Mouse (Mus musculus) erythroblast, adult 5-6 weeks (primary cell): ENCODE measurements around the gene Llgl1. TPM values are rescaled to one million over a fixed set of nuclear protein-coding genes. Genes with fewer than 3 reads are reported as not detected.

Source experiments
- ATAC-seq: replicated peaks from 2 replicates; pipeline ENCODE4 v1.8.0; 2016; ENCODE audit warnings: moderate number of reproducible peaks, mild to moderate bottlenecking, moderate TSS enrichment, inconsistent platforms; ENCODE audit not compliant: poor library complexity, low FRiP score, severe bottlenecking
- total RNA-seq, 2 experiments: library from RNA; stranded (forward) in 1 of 2; stranded (reverse) in 1 of 2; fragments of 150-400 nt in 1 of 2; fragments of 200-764, 138-1000 nt in 1 of 2; gene quantifications; 2 replicates each; pipeline versions ENCODE4 v1.2.3 to v1.2.4; 2015 to 2017; ENCODE audit warnings: low replicate concordance in 2 of 2

Gene Llgl1
- total RNA-seq, 2 experiments from 2014 or later = 2.5 to 5.6 TPM

DNA sequence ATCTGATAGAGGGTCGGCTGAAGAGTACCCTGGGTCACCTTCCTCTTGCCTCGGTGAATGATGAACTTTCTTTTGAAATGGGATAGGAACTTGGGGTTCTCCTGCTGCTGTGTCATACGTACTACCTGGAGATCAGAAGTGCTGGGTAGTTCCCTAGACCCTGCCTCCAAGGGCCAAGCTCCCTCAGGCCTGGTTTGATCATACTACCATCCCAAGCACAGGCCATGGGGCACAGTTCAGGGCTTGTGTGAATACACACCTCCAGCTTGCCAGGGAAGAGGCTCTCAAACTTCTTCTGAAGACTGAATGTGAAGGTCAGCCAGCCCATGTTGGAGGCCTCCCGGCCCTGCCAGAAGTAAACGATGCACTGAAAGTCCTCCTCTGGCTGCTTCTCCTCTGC is 16.3 kb downstream of the Llgl1 start:
- no peak for ATAC-seq

DNA sequence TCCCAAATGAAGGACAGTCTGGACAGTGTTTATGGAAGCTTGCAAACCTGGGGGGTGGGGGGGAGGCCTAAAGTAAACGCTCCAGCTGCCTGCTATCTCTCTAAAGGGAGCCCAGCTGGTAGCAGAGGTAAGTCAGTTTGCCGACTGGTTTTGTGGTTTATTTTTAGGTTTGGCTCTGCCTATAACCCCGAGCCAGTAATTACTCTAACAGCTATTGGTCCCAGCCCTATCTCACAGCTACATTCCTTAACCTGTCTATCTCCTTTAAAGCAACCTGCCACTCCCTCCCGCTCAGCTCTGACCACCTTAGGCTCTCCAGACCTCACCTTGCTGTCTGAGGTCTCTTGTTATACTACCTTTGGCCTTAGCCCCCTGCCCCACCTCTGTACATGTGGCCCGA is 19.7 kb downstream of the Llgl1 start:
- no peak for ATAC-seq

DNA sequence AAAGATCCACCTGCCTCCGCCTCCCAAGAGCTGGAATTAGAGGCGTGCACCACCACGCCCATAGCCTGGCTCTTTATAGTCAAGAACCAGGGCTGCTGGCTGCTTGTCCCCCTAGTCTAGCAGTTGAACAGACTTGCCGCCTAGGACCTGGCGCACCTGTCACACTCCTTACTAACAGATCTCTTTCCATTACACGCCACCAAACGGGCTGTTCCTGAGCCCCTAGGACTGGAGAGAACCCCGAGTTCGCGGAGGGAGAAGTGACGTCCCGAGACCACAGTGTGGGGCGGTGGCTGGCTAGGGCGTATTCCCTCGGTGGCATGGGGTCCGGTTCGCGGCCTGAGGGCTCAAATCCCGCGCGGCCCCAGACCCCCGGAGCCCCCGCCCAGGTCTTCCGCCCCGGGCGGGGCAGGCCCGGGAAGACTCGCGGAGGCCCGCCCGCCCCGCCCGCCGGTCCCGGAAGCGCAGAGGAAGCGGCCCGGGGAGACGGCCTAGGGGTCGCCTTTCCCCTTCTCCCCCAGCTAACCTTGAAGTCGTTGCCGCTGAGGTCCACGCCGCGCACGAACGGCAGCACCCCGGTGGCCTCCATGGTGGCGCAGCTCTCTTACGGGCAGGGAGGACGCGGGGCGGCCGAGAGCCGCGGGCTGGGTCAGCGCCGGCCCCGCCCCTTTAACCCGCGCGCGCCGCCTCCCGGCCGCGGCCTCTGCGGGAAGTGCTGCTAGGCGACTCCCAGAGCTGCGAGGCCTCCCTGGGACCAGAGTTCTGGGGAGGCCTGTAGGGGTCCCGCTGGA is 27.3 kb downstream of the Llgl1 start, which contains the start of gene Flii:
Gene Flii (minus strand): TSS at position 663 of the 791 bp plus-strand sequence.
- peak; percentile 69 for ATAC-seq

DNA sequence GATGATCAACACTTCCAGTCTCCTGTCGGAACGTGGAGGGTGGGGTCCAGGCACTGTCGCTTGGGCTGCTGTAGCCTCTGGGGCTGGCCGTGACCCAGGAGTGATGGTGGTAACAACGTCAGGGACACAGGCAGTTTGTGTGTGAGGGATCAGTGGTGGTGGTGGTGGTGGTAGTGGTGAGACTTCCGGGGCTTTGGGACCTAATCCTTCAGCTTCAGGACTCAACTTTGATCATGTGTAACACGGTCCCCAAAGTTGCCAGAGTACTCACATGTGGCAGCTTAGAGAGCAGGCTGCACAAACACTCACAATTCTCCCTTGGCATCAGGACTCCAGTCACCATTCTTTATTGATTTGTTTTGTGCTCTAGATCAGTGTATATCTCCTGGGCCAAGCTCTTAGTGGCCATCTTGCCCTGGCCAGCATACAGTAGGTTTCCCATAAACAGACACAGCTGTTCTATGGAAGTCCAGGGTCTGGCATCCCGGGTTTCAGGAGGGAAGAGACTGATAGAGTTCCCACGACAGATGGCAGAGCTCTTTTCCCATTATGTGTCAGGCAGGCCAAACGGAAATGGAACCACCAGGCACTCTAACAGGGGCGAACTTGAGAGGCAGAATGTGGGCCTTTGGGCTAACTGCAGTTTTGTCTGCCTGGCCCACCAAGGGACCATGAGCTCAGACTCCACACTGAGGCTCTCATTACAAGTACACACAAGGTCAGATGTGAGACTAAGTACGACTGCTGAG is 28.0 kb downstream of the Llgl1 start:
- ATAC-seq = peak; percentile 7

DNA sequence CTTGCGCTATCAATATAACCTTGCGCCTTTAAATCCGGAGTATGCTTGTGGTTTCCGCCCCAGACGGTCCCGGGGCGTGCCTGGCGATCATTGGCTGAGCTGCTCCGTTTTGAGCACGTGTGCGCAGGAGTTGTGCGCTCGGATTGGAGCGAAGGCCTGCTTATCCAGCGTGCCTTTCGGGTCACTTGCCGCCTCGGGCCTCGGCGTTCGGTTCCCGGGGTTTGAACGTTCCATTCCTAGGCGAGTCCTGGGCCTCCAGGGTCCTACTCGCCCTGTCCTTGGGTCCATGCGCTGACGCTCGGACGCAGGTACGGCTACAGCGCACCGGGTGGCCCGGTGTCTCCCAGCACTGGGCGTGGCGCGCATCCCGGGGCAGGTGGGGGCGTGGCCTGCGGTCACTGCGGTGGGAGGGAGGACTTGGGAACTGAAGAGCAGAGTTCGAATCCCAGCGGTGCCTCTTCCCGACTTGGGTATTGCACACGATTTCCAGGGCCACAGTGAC is 28.8 kb downstream of the Llgl1 start, which contains the start of gene Mief2:
Gene Mief2 (plus strand): TSS at position 139 of the 502 bp plus-strand sequence.
- peak; percentile 87 for ATAC-seq

DNA sequence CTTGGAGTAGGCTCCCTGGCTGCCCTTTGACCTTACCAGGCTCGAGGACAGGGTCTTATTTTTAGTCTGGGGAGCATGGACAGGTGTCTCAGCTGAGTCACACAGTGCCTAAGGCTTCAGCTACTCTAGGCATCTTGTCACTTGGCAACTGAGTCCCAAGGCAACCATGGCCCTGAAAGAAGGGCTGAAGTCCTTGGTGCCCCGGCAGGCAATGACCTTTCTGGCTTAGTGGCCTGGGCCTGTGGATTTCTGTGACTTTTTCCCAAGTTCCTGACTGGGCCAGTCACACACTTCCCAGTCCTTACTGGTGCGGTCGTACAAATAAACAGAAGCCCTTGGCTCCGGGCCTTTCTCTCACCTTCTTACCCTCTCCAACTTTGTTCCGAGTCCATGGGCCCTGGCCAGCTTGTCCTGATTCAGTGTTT is 29.7 kb downstream of the Llgl1 start:
- no peak for ATAC-seq

GRCm38 (mm10) chr11:60730169-60730568 is 30.6 kb downstream of the Llgl1 start:
- ATAC-seq = no peak

DNA sequence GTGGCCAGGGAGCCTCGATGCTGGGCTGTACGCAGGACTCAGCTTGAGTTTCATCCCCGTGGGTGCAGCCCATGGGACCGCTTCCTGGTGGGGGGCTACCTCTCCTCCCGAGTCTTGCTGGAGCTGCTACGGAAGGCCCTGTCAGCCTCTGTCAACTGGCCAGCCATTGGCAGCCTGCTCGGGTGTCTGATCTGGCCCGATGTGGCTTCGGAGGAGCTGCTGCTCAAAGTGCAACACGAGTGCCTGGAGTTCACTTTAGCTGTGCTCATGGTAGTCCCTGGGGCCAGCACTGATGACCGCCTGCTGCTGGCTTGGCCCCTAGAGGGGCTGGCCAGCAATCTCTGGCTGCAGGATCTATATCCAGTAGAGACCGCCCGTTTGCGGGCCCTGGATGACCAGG is 31.7 kb downstream of the Llgl1 start:
- no peak for ATAC-seq

DNA sequence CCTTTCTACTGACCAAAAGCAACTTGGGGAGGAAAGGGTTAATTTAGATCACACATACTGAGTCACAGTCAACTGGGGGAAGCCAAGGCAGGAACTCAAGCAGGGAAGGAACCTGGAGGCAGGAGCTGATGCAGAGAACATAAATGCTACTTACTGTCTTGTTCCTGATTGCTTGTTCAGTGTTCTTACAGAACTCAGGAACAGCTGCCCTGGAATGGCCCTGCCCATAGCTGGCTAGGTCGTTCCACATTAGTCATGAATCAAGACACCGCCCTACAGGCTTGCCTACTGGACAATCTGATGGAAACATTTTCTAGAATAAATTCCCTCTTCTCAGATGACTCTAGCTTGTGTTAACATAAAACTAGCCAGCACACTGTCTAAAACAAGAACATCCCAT is 34.7 kb downstream of the Llgl1 start:
- no peak for ATAC-seq

DNA sequence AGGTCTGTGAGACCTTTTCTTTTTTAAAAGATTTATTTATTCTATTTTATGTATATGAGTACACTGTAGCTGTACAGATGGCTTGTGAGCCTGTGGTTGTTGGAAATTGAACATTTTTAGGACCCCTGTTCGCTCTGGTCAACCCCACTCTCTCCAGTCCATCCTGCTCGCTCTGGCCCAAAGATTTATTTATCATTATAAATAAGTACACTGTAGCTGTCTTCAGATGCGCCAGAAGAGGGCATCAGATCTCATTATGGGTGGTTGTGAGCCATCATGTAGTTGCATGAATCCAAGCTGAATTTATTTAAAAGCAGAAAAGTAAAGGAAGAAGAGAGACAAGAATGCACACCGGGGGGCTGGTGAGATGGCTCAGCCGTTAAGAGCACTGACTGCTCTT is 35.7 kb downstream of the Llgl1 start:
- ATAC-seq = no peak

GRCm38 (mm10) chr11:60736491-60736890 is 37.0 kb downstream of the Llgl1 start:
- ATAC-seq = no peak

GRCm38 (mm10) chr11:60737450-60737849 is 37.9 kb downstream of the Llgl1 start:
- peak; percentile 80 for ATAC-seq

DNA sequence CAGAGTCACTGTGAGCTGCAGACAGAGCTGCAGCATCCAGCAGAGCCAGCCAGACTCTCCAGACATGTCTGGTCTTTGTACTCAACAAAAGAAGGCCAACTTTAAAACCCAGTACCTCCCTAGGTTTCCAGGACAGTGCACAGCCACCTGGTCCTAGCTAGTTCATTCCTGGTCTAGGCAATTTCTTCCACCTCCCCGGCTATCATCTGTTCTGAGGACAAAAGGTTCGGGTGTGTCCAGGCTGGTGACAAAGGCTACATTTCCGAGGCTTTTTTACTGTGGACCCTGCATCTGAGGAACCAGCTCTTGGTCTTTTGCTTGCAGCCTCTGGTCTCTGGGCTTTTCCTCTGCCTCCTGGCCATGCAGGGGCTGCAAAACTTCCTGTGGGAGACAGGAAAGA is 40.8 kb downstream of the Llgl1 start:
- ATAC-seq = no peak

DNA sequence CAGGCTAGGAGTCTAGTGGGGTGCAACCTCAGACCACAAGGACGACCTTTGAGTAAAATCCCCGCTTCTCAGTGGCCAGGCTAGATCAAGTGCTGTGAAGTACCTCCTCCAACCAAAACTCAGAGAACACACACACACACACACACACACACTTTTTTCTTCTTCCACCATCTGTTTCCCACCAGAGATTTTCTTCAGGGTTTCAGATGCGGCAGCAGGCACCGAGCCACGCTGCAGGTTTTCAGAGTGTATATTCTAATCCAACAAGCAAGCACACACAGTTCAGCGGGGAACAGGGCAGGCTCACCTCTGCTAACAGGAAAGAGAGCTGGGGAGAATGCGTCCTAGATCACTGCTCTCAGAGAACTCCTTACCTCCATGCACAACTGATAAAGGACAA is 56.0 kb downstream of the Llgl1 start:
- no peak for ATAC-seq

GRCm38 (mm10) chr11:60761681-60762080 is 62.2 kb downstream of the Llgl1 start:
- ATAC-seq = no peak

Other genes starting within 250 kb of the Llgl1 start
- gene Drg2, start 245.1 kb upstream of the Llgl1 start, total RNA-seq (2015; ENCODE audit: low replicate concordance) = 3.7 and 9.4 TPM in 2 replicates
- 12.4 and 15.7 TPM in 2 replicates for gene Drg2, start 245.1 kb upstream of the Llgl1 start, total RNA-seq (2017; ENCODE audit: low replicate concordance)
- gene Myo15, start 230.4 kb upstream of the Llgl1 start, total RNA-seq (2015; ENCODE audit: low replicate concordance) = 0.96 and 1.5 TPM in 2 replicates
- 0.68 and 2.6 TPM in 2 replicates for gene Myo15, start 230.4 kb upstream of the Llgl1 start, total RNA-seq (2017; ENCODE audit: low replicate concordance)
- 9.8 and 10.2 TPM in 2 replicates for gene Alkbh5, start 163.3 kb upstream of the Llgl1 start, total RNA-seq (2015; ENCODE audit: low replicate concordance)
- 10.9 and 13.8 TPM in 2 replicates for gene Alkbh5, start 163.3 kb upstream of the Llgl1 start, total RNA-seq (2017; ENCODE audit: low replicate concordance)
- gene Flii, start 27.5 kb downstream of the Llgl1 start, total RNA-seq (2015; ENCODE audit: low replicate concordance) = 26.9 and 54.8 TPM in 2 replicates
- 32.3 and 66.9 TPM in 2 replicates for gene Flii, start 27.5 kb downstream of the Llgl1 start, total RNA-seq (2017; ENCODE audit: low replicate concordance)
- gene Mief2, start 28.7 kb downstream of the Llgl1 start, total RNA-seq (2015; ENCODE audit: low replicate concordance) = 0.84 TPM in 1 of 2 replicates, not detected in the other
- gene Mief2, start 28.7 kb downstream of the Llgl1 start, total RNA-seq (2017; ENCODE audit: low replicate concordance) = 0.42 and 1.3 TPM in 2 replicates
- gene Top3a, start 77.6 kb downstream of the Llgl1 start, total RNA-seq (2015; ENCODE audit: low replicate concordance) = 5.6 and 7.1 TPM in 2 replicates
- 4.5 and 11.9 TPM in 2 replicates for gene Top3a, start 77.6 kb downstream of the Llgl1 start, total RNA-seq (2017; ENCODE audit: low replicate concordance)
- gene Smcr8, start 77.8 kb downstream of the Llgl1 start, total RNA-seq (2015; ENCODE audit: low replicate concordance) = 10.0 and 11.3 TPM in 2 replicates
- 3.5 and 5.6 TPM in 2 replicates for gene Smcr8, start 77.8 kb downstream of the Llgl1 start, total RNA-seq (2017; ENCODE audit: low replicate concordance)
- 1.5 and 5.4 TPM in 2 replicates for gene Shmt1, start 112.0 kb downstream of the Llgl1 start, total RNA-seq (2015; ENCODE audit: low replicate concordance)
- 5.3 and 10.9 TPM in 2 replicates for gene Shmt1, start 112.0 kb downstream of the Llgl1 start, total RNA-seq (2017; ENCODE audit: low replicate concordance)
- 2.3 TPM in 1 of 2 replicates, not detected in the other for gene Dhrs7b, start 130.9 kb downstream of the Llgl1 start, total RNA-seq (2015; ENCODE audit: low replicate concordance)
- gene Dhrs7b, start 130.9 kb downstream of the Llgl1 start, total RNA-seq (2017; ENCODE audit: low replicate concordance) = 1.4 and 4.7 TPM in 2 replicates
- gene Tmem11, start 179.5 kb downstream of the Llgl1 start, total RNA-seq (2015; ENCODE audit: low replicate concordance) = 1.9 and 8.8 TPM in 2 replicates
- gene Tmem11, start 179.5 kb downstream of the Llgl1 start, total RNA-seq (2017; ENCODE audit: low replicate concordance) = 7.2 and 13.5 TPM in 2 replicates
- 6.1 and 7.1 TPM in 2 replicates for gene Natd1, start 215.0 kb downstream of the Llgl1 start, total RNA-seq (2015; ENCODE audit: low replicate concordance)
- 2.4 and 4.5 TPM in 2 replicates for gene Natd1, start 215.0 kb downstream of the Llgl1 start, total RNA-seq (2017; ENCODE audit: low replicate concordance)
- 28.1 and 29.7 TPM in 2 replicates for gene Map2k3, start 232.3 kb downstream of the Llgl1 start, total RNA-seq (2015; ENCODE audit: low replicate concordance)
- gene Map2k3, start 232.3 kb downstream of the Llgl1 start, total RNA-seq (2017; ENCODE audit: low replicate concordance) = 21.6 and 45.6 TPM in 2 replicates